Mouse (Mus musculus) embryonic facial prominence, embryonic 11.5 days (tissue): ENCODE data around the gene Hoxa6. TPM values are rescaled to one million over a fixed set of nuclear protein-coding genes. Genes with fewer than 3 reads are reported as not detected.
A peak's percentile ranks its signal among the peaks of the same experiment; 100 is the strongest.

Experiments used
- ATAC-seq: fragments of 200-750 bp; cut with Nextera tagmentation; replicated peaks from 2 replicates; pipeline ENCODE4 v1.8.0; 2017; ENCODE audit warnings: low read depth; ENCODE audit not compliant: insufficient number of reproducible peaks, low FRiP score, low TSS enrichment
- DNase-seq: peaks from one replicate; pipeline ENCODE4 v3.0.0-alpha.2; 2015; ENCODE audit warnings: low spot score
- H3K27ac ChIP-seq: fragments of 300-500 bp; sonication (generic); replicated peaks from 2 replicates; pipeline ENCODE4 v1.5.1; 2014; ENCODE audit warnings: mild to moderate bottlenecking, low read depth, low read length, control low read depth
- H3K27me3 ChIP-seq: fragments of 300-500 bp; sonication (generic); 2 replicates; pipeline ENCODE4 v1.6.1; 2014; ENCODE audit warnings: mild to moderate bottlenecking, low read length, moderate library complexity, mixed read lengths; ENCODE audit not compliant: control insufficient read depth, insufficient read depth
- H3K36me3 ChIP-seq: fragments of 300-500 bp; sonication (generic); replicated peaks from 2 replicates; pipeline ENCODE4 v1.6.1; 2014; ENCODE audit warnings: low read depth, mild to moderate bottlenecking, low read length, moderate library complexity, mixed read lengths; ENCODE audit not compliant: control insufficient read depth, insufficient read depth
- H3K4me1 ChIP-seq: fragments of 300-500 bp; sonication (generic); 2 replicates; pipeline ENCODE4 v1.6.1; 2014; ENCODE audit warnings: low read length, mixed read lengths; ENCODE audit not compliant: control insufficient read depth, insufficient read depth
- H3K4me2 ChIP-seq: fragments of 300-500 bp; sonication (generic); 2 replicates; pipeline ENCODE4 v1.6.1; 2014; ENCODE audit warnings: low read depth, mild to moderate bottlenecking, control low read depth, low read length, moderate library complexity
- H3K4me3 ChIP-seq: fragments of 300-500 bp; sonication (generic); 2 replicates; pipeline ENCODE4 v1.5.1; 2014; ENCODE audit warnings: low read depth, low read length, control low read depth
- H3K9ac ChIP-seq: fragments of 300-500 bp; sonication (generic); replicated peaks from 2 replicates; pipeline ENCODE4 v1.6.1; 2014; ENCODE audit warnings: mild to moderate bottlenecking, control low read depth, low read length
- H3K9me3 ChIP-seq: fragments of 300-500 bp; sonication (generic); replicated peaks from 2 replicates; pipeline ENCODE4 v1.6.1; 2016; ENCODE audit warnings: mild to moderate bottlenecking, low read length, inconsistent platforms, mixed read lengths; ENCODE audit not compliant: control insufficient read depth
- WGBS: fragments of 180-500 bp; shearing (Covaris S2); extraction: QIAGEN DNeasy Blood & Tissue Kit; methylation state at CpG from one replicate; pipeline ENCODE4 v1.1.7; 2014; 5-methylcytosine and 5-hydroxymethylcytosine counted together
- polyA plus RNA-seq: library from polyadenylated mRNA; unstranded; fragments of >200 nt; fragmentation: Nextera tagmentation; extraction: Ambion mirVana; gene quantifications from 2 replicates; pipeline ENCODE4 v1.2.1, GENCODE M21; 2014

Gene Hoxa6
- polyA plus RNA-seq, 1 experiment from 2014 or later = not detected

GRCm38 (mm10) chr6:52161336-52162092 lies 47.0 kb downstream of the Hoxa6 start:
- Histone ChIP-seq H3K9ac (peak overlapping the region; percentile 43), H3K36me3 (no peaks in the 10 kb centered on the region), H3K27ac (no peak overlapping the region), H3K4me2 (peak overlapping the region; percentile 29), H3K9me3 (no peaks in the 10 kb centered on the region), H3K27me3 (peaks cover 70% of the 10 kb centered on the region), H3K4me3 (peak overlapping the region; percentile 13; the same call in 1 of the 2 replicates), H3K4me1 (no peaks in the 10 kb centered on the region; the same call in 1 of the 2 replicates)
- WGBS = 3% methylated on average over 8 of the region's 8 CpGs
- ATAC-seq = no peak
- peak; percentile 37 for DNase-seq

- no peak for ATAC-seq
- H3K27me3 ChIP-seq = peaks cover 72% of the 10 kb centered on the region
- H3K36me3 ChIP-seq = no peaks in the 10 kb centered on the region
- H3K4me2 ChIP-seq = peak overlapping the region; percentile 21
- no peaks in the 10 kb centered on the region; the same call in 1 of the 2 replicates for H3K4me1 ChIP-seq
- under 1% methylated on average over 30 of the region's 30 CpGs for WGBS
- no peaks in the 10 kb centered on the region for H3K9me3 ChIP-seq
- peak overlapping the region; percentile 43 for H3K9ac ChIP-seq
- peak overlapping the region; percentile 21 for H3K4me3 ChIP-seq
- peak; percentile 17 for DNase-seq
- 0 out of 2 replicates have a peak overlapping the region, but pooled peaks have one; percentile 39 for H3K27ac ChIP-seq
These were observed 47.8 kb downstream of the Hoxa6 start for GRCm38 (mm10) chr6:52160511-52161335.

- Histone ChIP-seq H3K9ac (peak overlapping the region; percentile 43; the same call in 1 of the 2 replicates), H3K27me3 (peaks cover 79% of the 10 kb centered on the region), H3K9me3 (no peaks in the 10 kb centered on the region), H3K4me2 (peak overlapping the region; percentile 99), H3K4me3 (peak overlapping the region; percentile 58), H3K36me3 (no peaks in the 10 kb centered on the region), H3K4me1 (no peaks in the 10 kb centered on the region; the same call in 1 of the 2 replicates), H3K27ac (no peak overlapping the region)
- DNase-seq (no peak), ATAC-seq (no peak)
- 3% methylated on average over 8 of the region's 9 CpGs for WGBS
These were observed 48.5 kb downstream of the Hoxa6 start for GRCm38 (mm10) chr6:52159979-52160378.

GRCm38 (mm10) chr6:52159164-52159761 lies 49.3 kb downstream of the Hoxa6 start:
- Histone ChIP-seq H3K4me2 (peak overlapping the region; percentile 99), H3K9ac (no peak overlapping the region), H3K36me3 (no peaks in the 10 kb centered on the region), H3K4me3 (peak overlapping the region; percentile 58), H3K4me1 (no peaks in the 10 kb centered on the region; the same call in 1 of the 2 replicates), H3K9me3 (no peaks in the 10 kb centered on the region), H3K27me3 (peaks cover 79% of the 10 kb centered on the region), H3K27ac (no peak overlapping the region)
- WGBS = 4% methylated on average over 12 of the region's 12 CpGs
- DNase-seq (no peak), ATAC-seq (peak; percentile 18; the same call in 1 of the 2 replicates)

GRCm38 (mm10) chr6:52158276-52159051 lies 50.1 kb downstream of the Hoxa6 start, which contains the start of gene Hoxa1:
Gene Hoxa1, minus strand, starts transcription at chr6:52158317.
- Histone ChIP-seq H3K36me3 (no peaks in the 10 kb centered on the region), H3K4me1 (no peaks in the 10 kb centered on the region; the same call in 1 of the 2 replicates), H3K9me3 (no peaks in the 10 kb centered on the region), H3K27me3 (peaks cover 77% of the 10 kb centered on the region), H3K4me2 (peak within 1 kb of the TSS; percentile 99), H3K4me3 (peak within 1 kb of the TSS; percentile 58), H3K9ac (peak within 1 kb of the TSS; percentile 50), H3K27ac (no peak within 1 kb of the TSS)
- peak; percentile 73 for ATAC-seq
- peak; percentile 83 for DNase-seq
- under 1% methylated on average over 55 of the region's 55 CpGs for WGBS

- DNase-seq = peak; percentile 2
- WGBS = 2% methylated on average over 32 of the region's 32 CpGs
- no peak overlapping the region for H3K9ac ChIP-seq
These were observed 50.9 kb downstream of the Hoxa6 start for GRCm38 (mm10) chr6:52157466-52158275.

More at GRCm38 (mm10) chr6:52157466-52158275, 50.9 kb downstream of the Hoxa6 start:
- Histone ChIP-seq H3K9me3 (no peaks in the 10 kb centered on the region), H3K27ac (no peak overlapping the region), H3K36me3 (no peaks in the 10 kb centered on the region), H3K27me3 (peaks cover 75% of the 10 kb centered on the region), H3K4me1 (no peaks in the 10 kb centered on the region; the same call in 1 of the 2 replicates), H3K4me2 (no peak overlapping the region; the same call in none of the 2 replicates), H3K4me3 (no peak overlapping the region)
- no peak; the same call in 1 of the 2 replicates for ATAC-seq
